Mouse (Mus musculus): Measurements from ENCODE around the gene Crnkl1.

- TF ChIP-seq CTCF (IDR thresholded peaks at IDR 0.05; ENCODE audit: borderline replicate concordance, insufficient read depth, low read length), result no peak
- no peak for TF ChIP-seq POLR2A (IDR thresholded peaks at IDR 0.05; ENCODE audit: low read depth, low read length)
Observed at GRCm38 (mm10) chr2:145970751-145971150, 35.9 kb upstream of the Crnkl1 start.
